Mouse (Mus musculus): ENCODE results near the gene Apol7a.

GRCm38 (mm10) chr15:77359486-77359885 is 39.4 kb downstream of the Apol7a start:
- TF ChIP-seq POLR2A (IDR thresholded peaks at IDR 0.05; ENCODE audit: low read depth, low read length), result no peak
- no peak for TF ChIP-seq CTCF (conservative IDR thresholded peaks at IDR 0.05; ENCODE audit: insufficient read depth, insufficient read length, low read depth, low read length)

Data from kidney, adult 2 months (tissue).